Mouse (Mus musculus): ENCODE measurements around the gene Fam32a. TPM values are rescaled to one million over a fixed set of nuclear protein-coding genes. Genes with fewer than 3 reads are reported as not detected.

The Fam32a gene
- total RNA-seq, 2 experiments from 2014 or later, result 52.2 to 56.5 TPM

DNA sequence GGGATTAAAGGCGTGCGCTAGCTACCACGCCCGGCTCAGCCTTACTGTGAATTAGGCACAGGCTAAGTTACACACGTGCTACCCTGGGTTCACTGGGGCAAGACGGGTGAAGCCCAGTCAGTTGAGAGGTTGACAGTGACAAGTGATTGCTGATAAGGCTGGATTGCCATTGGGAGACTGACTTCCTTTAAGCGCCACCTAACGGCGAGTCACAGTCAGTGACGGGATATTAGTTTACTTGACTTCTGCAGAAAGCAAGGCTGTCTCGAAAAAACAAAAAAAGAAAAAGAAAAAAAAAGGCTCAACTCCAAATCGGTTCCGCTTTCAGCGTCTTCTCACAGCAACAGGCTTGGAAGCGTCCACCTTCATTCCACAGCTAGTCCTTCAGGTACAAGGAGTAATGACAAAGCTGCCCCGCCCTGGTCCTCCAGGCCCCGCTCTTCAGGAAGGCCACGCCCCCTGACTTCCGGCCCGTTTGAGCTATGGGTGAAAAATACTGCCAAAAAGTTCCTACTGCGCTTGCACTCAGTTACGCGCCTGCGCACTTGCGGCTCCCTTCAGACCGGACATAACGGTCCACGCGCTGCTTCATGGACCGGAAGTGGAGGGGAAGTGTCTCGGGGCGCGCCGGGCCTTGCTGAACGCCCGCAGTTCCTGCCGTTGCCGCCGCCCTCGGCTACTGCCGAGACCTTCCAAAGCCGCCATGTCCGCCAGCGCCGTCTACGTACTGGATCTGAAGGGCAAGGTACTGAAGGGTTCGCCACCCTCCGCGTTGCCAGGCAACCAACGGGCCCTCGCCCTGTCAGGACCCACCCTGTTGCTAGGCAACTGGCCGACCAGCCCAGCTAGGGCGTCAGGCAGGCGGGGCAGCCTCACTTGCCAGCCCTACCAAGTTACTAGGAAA, 20.2 kb downstream of the Fam32a start, which contains the start of gene Ap1m1:
Gene Ap1m1, plus strand, starts transcription at position 520 of the 904 bp plus-strand sequence.
- DNase-seq (ENCODE audit: low spot score in 2 of 2), result peak; percentile 98

DNA sequence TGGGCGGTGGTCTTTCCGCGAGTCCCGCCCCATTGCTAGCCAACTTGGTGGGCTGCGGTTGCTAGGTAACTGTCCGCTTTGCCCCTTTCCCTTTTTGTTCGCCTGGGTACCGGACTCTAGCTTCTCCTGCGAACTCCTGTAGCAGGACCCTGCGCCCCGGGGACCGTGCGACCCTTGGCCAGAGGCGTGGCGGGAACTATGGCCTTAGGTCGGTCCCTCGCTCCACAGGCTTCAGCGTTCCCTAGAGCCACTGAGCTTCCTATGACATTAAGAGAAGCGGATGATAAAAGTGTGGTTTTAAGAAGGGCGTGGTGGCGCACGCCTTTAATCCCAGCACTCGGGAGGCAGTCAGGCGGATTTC, 20.9 kb downstream of the Fam32a start:
- DNase-seq (ENCODE audit: low spot score in 2 of 2), result no peak

DNA sequence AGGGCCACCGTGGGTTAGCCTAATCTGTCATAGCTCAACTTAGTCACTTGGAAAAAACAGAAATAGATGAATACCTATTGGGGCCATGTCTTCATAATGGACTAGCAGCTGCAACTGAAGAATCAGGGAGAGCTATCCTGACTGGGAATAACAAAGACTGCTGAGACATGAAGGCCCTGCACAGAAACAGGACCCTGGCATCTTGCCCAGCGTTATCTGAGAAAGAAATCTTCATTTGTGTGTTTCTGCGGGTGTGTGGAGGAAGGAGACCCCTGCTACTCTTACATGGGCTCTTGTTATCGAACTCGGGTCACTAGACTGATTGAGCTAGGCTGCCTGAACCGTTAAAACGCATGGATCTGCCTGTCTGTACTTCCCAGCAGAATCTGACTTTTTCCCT, 21.4 kb downstream of the Fam32a start:
- DNase-seq (ENCODE audit: low spot score in 2 of 2), result no peak

DNA sequence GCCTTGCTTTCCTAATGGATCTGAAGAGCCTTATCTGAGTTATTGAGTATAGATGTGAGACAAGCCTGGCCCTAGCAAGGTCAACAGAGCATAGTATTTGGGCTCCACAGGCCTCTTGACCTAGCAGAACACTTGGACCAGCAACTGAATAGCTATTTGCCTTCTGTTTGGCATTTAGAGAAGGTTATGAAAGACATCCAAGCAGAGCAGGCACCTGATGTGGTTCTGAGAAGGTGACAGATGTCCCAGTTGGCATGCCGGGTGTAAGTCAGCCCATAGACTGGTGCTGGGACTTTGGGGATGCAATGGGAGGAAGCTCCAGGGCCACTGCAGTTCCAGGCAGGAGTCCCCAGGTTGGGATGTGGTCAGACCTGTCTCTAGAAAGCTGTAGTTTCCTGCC, 22.7 kb downstream of the Fam32a start:
- DNase-seq (ENCODE audit: low spot score in 2 of 2), result no peak

- DNase-seq (ENCODE audit: low spot score in 2 of 2), result no peak
These were observed 25.1 kb downstream of the Fam32a start for GRCm38 (mm10) chr8:72244610-72245009.

DNA sequence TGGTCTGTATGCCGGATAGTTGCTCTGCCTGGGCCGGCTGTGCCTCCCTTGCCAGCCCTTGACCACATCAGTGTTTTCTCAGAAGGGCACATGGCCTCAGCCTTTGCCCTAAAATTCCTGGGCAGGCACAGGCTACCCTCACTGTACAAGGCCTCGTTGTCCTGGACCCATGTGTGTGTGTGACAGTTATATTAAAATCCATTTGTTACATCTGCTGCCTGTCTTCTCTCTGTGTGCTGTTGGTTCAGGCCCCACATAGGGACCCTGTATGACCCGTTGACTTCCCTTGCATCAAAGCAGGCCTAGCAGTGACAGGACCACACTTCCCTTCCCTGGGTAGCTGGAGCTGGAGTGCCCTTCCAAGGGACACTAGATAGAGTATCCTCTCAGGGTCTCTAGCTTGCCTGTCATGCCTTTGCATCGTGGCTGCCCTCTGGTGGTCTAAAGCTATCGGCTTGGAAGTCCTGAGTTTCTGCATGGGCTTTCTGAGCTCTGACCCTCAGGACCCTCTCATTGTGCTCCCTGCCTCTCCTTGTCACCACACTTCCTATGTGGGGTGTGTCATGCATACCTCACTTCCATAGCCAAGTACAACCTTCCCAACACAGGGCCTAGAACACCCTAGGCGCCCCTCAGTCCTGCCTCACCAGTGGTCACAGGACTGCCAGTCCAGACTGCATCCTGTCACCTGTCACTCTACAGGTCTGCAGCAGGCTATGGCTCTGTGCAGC, 37.8 kb downstream of the Fam32a start:
- peak in 1 of 2 experiments; percentile 42 for DNase-seq (ENCODE audit: low spot score in 2 of 2)

GRCm38 (mm10) chr8:72257902-72258238, 38.3 kb downstream of the Fam32a start:
- DNase-seq (ENCODE audit: low spot score in 2 of 2), result no peak

- no peak for DNase-seq (ENCODE audit: low spot score in 2 of 2)
These were observed 40.3 kb downstream of the Fam32a start for GRCm38 (mm10) chr8:72259862-72260261.

- no peak for DNase-seq (ENCODE audit: low spot score in 2 of 2)
These were observed 41.1 kb downstream of the Fam32a start for GRCm38 (mm10) chr8:72260585-72260984.

- no peak for DNase-seq (ENCODE audit: low spot score in 2 of 2)
These were observed 41.5 kb downstream of the Fam32a start for GRCm38 (mm10) chr8:72261019-72261418.

DNA sequence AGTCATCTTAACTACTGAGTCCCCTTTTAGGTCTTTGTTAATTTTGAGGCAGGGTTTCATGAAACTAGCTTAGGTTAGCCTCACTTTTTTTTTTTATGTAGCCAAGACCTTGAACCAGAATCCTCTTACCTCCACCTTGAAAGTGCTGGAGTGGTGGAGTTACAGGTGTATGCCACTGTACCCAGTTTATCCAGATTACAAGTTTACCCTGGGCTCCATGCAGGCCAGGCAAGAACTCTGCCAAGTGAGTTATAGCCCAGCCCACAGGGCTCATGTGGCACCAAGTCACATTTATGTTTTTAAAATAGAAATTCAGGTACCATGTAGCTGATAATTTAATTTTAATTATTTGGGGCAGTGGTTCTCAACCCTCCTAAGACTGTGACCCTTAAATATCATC, 41.9 kb downstream of the Fam32a start:
- DNase-seq (ENCODE audit: low spot score in 2 of 2), result no peak

- no peak for DNase-seq (ENCODE audit: low spot score in 2 of 2)
These were observed 42.3 kb downstream of the Fam32a start for GRCm38 (mm10) chr8:72261872-72262271.

- DNase-seq (ENCODE audit: low spot score in 2 of 2), result no peak
These were observed 43.2 kb downstream of the Fam32a start for GRCm38 (mm10) chr8:72262756-72263155.

DNA sequence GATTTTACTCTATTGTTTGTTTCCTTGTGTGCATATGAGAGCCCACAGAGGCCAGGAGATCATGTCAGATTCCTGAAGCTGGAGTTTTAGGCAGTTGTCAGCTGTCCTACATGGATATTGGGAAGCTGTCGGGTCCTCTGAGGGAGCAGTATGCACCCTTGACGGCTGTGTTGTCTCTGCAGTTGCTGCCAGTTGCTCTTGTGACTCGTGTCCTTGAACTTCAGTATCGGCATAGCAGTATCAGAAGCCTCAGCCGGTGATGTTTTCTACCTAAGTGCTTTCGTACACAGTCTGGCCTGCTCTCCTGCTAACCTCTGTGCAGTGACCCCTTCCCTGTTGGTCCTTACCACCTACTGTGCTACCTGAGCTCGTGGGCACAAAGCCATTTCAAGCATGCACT, 43.9 kb downstream of the Fam32a start:
- no peak for DNase-seq (ENCODE audit: low spot score in 2 of 2)

DNA sequence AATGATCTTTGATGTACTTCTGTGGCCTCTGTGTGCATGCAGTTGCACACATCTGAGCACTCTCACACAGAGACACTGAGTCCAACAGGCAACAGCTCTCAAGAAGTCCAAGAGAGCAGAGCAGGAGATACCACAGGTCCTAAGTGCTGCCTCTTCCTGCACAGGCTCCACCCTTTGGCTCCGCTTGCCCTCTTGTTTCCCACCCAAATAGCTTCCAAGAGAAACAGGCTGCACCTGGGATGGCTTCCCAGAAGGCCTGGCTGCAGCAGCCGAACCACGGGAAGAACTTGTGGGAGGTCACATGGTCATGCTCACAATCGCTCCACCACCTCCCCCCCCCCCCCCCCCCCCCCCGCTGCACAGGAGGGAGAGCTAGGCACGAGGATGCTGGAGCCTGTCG, 45.8 kb downstream of the Fam32a start:
- DNase-seq (ENCODE audit: low spot score in 2 of 2), result no peak

- no peak for DNase-seq (ENCODE audit: low spot score in 2 of 2)
These were observed 47.1 kb downstream of the Fam32a start for GRCm38 (mm10) chr8:72266671-72267070.

GRCm38 (mm10) chr8:72267106-72267505, 47.6 kb downstream of the Fam32a start:
- DNase-seq (ENCODE audit: low spot score in 2 of 2), result no peak

DNA sequence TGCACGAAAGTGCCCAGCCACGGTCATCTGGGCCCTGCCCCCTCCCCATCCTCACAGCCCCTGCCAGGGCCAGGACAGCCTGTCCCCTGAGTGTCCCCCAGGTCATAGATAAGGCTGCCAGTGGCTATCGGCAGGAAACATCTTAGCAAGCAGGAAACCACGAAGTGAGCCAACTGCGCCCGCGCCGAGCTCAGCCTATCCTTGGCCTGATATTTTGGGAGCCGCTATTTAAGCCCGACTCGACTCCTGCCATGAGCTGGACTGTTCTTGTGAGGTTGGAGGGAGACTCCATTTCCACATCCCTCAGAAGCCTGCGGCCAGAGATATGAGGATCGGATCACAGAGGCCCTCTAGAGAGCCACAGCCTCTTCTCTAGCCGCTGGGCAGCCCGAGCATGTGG, 48.8 kb downstream of the Fam32a start:
- DNase-seq (ENCODE audit: low spot score in 2 of 2), result no peak

GRCm38 (mm10) chr8:72270606-72271005, 51.1 kb downstream of the Fam32a start:
- DNase-seq (ENCODE audit: low spot score in 2 of 2), result no peak

GRCm38 (mm10) chr8:72271051-72271660, 51.6 kb downstream of the Fam32a start:
- DNase-seq (ENCODE audit: low spot score in 2 of 2), result no peak

DNA sequence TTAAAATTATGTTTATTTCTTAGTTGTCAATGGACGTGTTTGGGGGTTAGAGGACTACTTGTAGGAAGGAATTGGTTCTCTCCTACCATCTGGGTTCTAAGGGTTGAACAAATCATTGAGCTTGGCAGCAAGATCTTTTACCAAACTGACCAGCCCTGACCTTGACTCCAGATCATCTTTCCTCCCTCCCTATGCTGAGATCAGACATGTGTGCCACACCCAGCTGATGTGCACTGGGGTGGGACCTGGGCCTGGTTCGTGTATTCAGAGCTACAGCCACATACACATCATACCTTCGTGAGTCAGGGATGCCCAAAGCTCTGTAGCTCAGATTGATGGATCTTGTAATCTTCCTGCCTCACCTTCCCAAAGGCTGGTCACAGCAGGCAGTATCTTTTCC, 52.2 kb downstream of the Fam32a start:
- DNase-seq (ENCODE audit: low spot score in 2 of 2), result no peak

GRCm38 (mm10) chr8:72272361-72272760, 52.8 kb downstream of the Fam32a start:
- DNase-seq (ENCODE audit: low spot score in 2 of 2), result peak; percentile 44 to 60
